In genomic region chr4:150690759-150691158, GRCm38 (mm10) we compare ENCODE assay signal across 8 mouse cellular contexts. TPM values are rescaled to one million over a fixed set of nuclear protein-coding genes. Genes with fewer than 3 reads are reported as not detected.
DNase-seq lines count a peak whose midpoint lies in the region; ATAC-seq and TF ChIP-seq lines count a peak whose summit lies in the region.
"Had no signal": no experiment of that assay in that cellular context is flagged by ENCODE, and none has a peak within 500 bp of the region (broad histone marks: within the 10 kb centered on the region; RNA-seq: fewer than 3 reads in every experiment).

No protein-coding gene starts in this region.

- DNase-seq in thymus, adult 2 months = peak; percentile 19
- DNase-seq in thymus, adult 18-20 months = no peak
- peak; percentile 53 for DNase-seq in embryo, embryonic 10.5 days (ENCODE audit: low spot score)
- peak; percentile 58 to 74 for DNase-seq in kidney, postnatal 25 days
- DNase-seq in thymus, postnatal 36 days = peak; percentile 22 to 35
- DNase-seq in layer of hippocampus, adult 9-11 months = no peak

- H3K4me3 ChIP-seq in thymus, adult 2 months (ENCODE audit: control insufficient read depth, insufficient read depth, low read length) = no peak overlapping the region
- H3K4me3 ChIP-seq: limb, embryonic 15.5 days had no signal

- no peak overlapping the region for H3K27ac ChIP-seq in thymus, adult 2 months (ENCODE audit: control insufficient read depth, insufficient read depth, low read length)
- H3K27ac ChIP-seq: limb, embryonic 15.5 days had no signal

- no peak for ATAC-seq in activated CD4-positive, CD25-positive, alpha-beta regulatory T cell, adult 4 months

- no peaks in the 10 kb centered on the region for H3K27me3 ChIP-seq in thymus, adult 2 months (ENCODE audit: control insufficient read depth, insufficient read depth, low read length)
- H3K27me3 ChIP-seq: limb, embryonic 15.5 days had no signal

- no peak for TF ChIP-seq POLR2A in thymus, adult 2 months (IDR thresholded peaks at IDR 0.05; ENCODE audit: control insufficient read depth, extremely low read depth, insufficient read depth, low read length, poor library complexity)

- H3K4me1 ChIP-seq in thymus, adult 2 months (replicated peaks; ENCODE audit: control insufficient read depth, insufficient read depth, low read length) = no peaks in the 10 kb centered on the region; the same call in 1 of the 2 replicates

- H3K36me3 ChIP-seq in thymus, adult 2 months (ENCODE audit: control insufficient read depth, insufficient read depth, low read length) = no peaks in the 10 kb centered on the region
- H3K36me3 ChIP-seq: limb, embryonic 15.5 days had no signal

- TF ChIP-seq CTCF in thymus, adult 2 months (IDR thresholded peaks at IDR 0.05; ENCODE audit: borderline replicate concordance, control insufficient read depth, extremely low read depth, insufficient read depth, low read length, poor library complexity) = no peak

- 71% methylated on average over 3 of the region's 3 CpGs for WGBS in thymus, adult 2 months

RNA-seq across cellular contexts. Expression of gene Slc45a1, which starts 38.8 kb away (rescaled TPM):
- 0.03 TPM in 1 of 2 replicates, not detected in the other for polyA plus RNA-seq in thymus, adult 2 months (2012; rRNA removed)
- under 1 TPM in 1 of 2 experiments, not detected in 1; 0.21 TPM for polyA plus RNA-seq in activated CD4-positive, CD25-positive, alpha-beta regulatory T cell, adult 4 months (2017; shearing (Covaris generic))

Comparison
In these comparisons a context has a peak if more than half of its experiments do, and no peak if none do; other contexts are left out.
1. DNase-seq: peak in thymus, adult 2 months (single experiment), embryo, embryonic 10.5 days (single experiment), kidney, postnatal 25 days (2 of 2) and thymus, postnatal 36 days (2 of 2); none in thymus, adult 18-20 months (0 of 2) and layer of hippocampus, adult 9-11 months (single experiment).